Mouse (Mus musculus) G1E (cell line): ENCODE data around the gene Cdk6.

Source experiments
- CTCF ChIP-seq: IDR thresholded peaks from 2 replicates; pipeline ENCODE4 v1.5.1; 2012; ENCODE audit warnings: low read depth, low read length, inconsistent platforms, mixed read lengths
- GATA1 ChIP-seq: IDR thresholded peaks from 2 replicates; pipeline ENCODE4 v1.6.1; 2012; ENCODE audit warnings: borderline replicate concordance, low read length, inconsistent platforms, mixed read lengths
- GATA2 ChIP-seq: IDR thresholded peaks from 2 replicates; pipeline ENCODE4 v1.6.1; 2012; ENCODE audit warnings: low read depth, low read length, inconsistent platforms, borderline replicate concordance
- POLR2AphosphoS5 ChIP-seq: IDR thresholded peaks from 2 replicates; pipeline ENCODE4 v1.6.1; 2012; ENCODE audit warnings: low read depth, low read length, inconsistent platforms; ENCODE audit not compliant: insufficient replicate concordance
- TAL1 ChIP-seq: conservative IDR thresholded peaks from 2 replicates; pipeline ENCODE4 v1.6.1; 2012; ENCODE audit warnings: low read depth, low read length, inconsistent platforms, mixed read lengths

- TF ChIP-seq CTCF (no peak), GATA1 (no peak), TAL1 (no peak), POLR2AphosphoS5 (no peak), GATA2 (no peak)
Observed at GRCm38 (mm10) chr5:3511097-3511795, 170.0 kb downstream of the Cdk6 start.
